Mouse (Mus musculus): Measurements from ENCODE around the gene Olfr1454. TPM values are rescaled to one million over a fixed set of nuclear protein-coding genes. Genes with fewer than 3 reads are reported as not detected.

Olfr1454 gene
- polyA plus RNA-seq (2014; fragmentation: Nextera tagmentation; extraction: Ambion mirVana), result not detected in 2 replicates

- Histone ChIP-seq H3K9ac (no peak within 1 kb of the TSS), H3K4me2 (replicated peaks) (no peak within 1 kb of the TSS), H3K36me3 (replicated peaks; ENCODE audit: control insufficient read depth, insufficient read depth) (no peaks in the 10 kb centered on the region), H3K27ac (no peak within 1 kb of the TSS), H3K27me3 (ENCODE audit: control insufficient read depth, insufficient read depth, low read length) (no peaks in the 10 kb centered on the region), H3K4me1 (replicated peaks; ENCODE audit: control insufficient read depth, insufficient read depth, low read length) (no peaks in the 10 kb centered on the region), H3K9me3 (ENCODE audit: control insufficient read depth, low read length) (peaks cover 16% of the 10 kb centered on the region), H3K4me3 (replicated peaks; ENCODE audit: low read length) (no peak within 1 kb of the TSS)
- ATAC-seq (ENCODE audit: low FRiP score) (no peak), DNase-seq (ENCODE audit: low spot score) (no peak)
- 75% methylated on average over 2 of the region's 2 CpGs for WGBS
These were observed at the start of gene Olfr1454 for GRCm38 (mm10) chr19:13060310-13060709. TSS of gene Olfr1454 (plus strand) at chr19:13060610.

GRCm38 (mm10) chr19:13028227-13028626 lies 32.2 kb upstream of the Olfr1454 start, which contains the start of gene Olfr1453:
TSS of gene Olfr1453 (minus strand) at chr19:13028327.
- ATAC-seq (ENCODE audit: low FRiP score) (no peak), DNase-seq (ENCODE audit: low spot score) (no peak)
- no peaks in the 10 kb centered on the region for H3K27me3 ChIP-seq (ENCODE audit: control insufficient read depth, insufficient read depth, low read length)
- H3K9ac ChIP-seq, result no peak within 1 kb of the TSS
- 55% methylated on average over 1 of the region's 1 CpGs for WGBS
- no peaks in the 10 kb centered on the region for H3K4me1 ChIP-seq (replicated peaks; ENCODE audit: control insufficient read depth, insufficient read depth, low read length)
- H3K27ac ChIP-seq, result no peak within 1 kb of the TSS
- H3K4me3 ChIP-seq (replicated peaks; ENCODE audit: low read length), result no peak within 1 kb of the TSS
- H3K9me3 ChIP-seq (ENCODE audit: control insufficient read depth, low read length), result peaks cover 7% of the 10 kb centered on the region; the same call in 1 of the 2 replicates
- no peak within 1 kb of the TSS for H3K4me2 ChIP-seq (replicated peaks)
- no peaks in the 10 kb centered on the region for H3K36me3 ChIP-seq (replicated peaks; ENCODE audit: control insufficient read depth, insufficient read depth)

- H3K9ac ChIP-seq, result no peak overlapping the region
- no peaks in the 10 kb centered on the region for H3K4me1 ChIP-seq (replicated peaks; ENCODE audit: control insufficient read depth, insufficient read depth, low read length)
- H3K9me3 ChIP-seq (ENCODE audit: control insufficient read depth, low read length), result peaks cover 24% of the 10 kb centered on the region
- no peak overlapping the region for H3K4me3 ChIP-seq (replicated peaks; ENCODE audit: low read length)
- WGBS, result 92% methylated on average over 1 of the region's 1 CpGs
- H3K27ac ChIP-seq, result no peak overlapping the region
- no peak overlapping the region for H3K4me2 ChIP-seq (replicated peaks)
- no peaks in the 10 kb centered on the region for H3K36me3 ChIP-seq (replicated peaks; ENCODE audit: control insufficient read depth, insufficient read depth)
- DNase-seq (ENCODE audit: low spot score), result no peak
- no peaks in the 10 kb centered on the region for H3K27me3 ChIP-seq (ENCODE audit: control insufficient read depth, insufficient read depth, low read length)
- ATAC-seq (ENCODE audit: low FRiP score), result no peak
These were observed 33.5 kb downstream of the Olfr1454 start for GRCm38 (mm10) chr19:13093908-13094307.

- Histone ChIP-seq H3K4me3 (replicated peaks; ENCODE audit: low read length) (no peak within 1 kb of the TSS), H3K36me3 (replicated peaks; ENCODE audit: control insufficient read depth, insufficient read depth) (no peaks in the 10 kb centered on the region), H3K9me3 (ENCODE audit: control insufficient read depth, low read length) (peaks cover 24% of the 10 kb centered on the region), H3K4me1 (replicated peaks; ENCODE audit: control insufficient read depth, insufficient read depth, low read length) (no peaks in the 10 kb centered on the region), H3K27me3 (ENCODE audit: control insufficient read depth, insufficient read depth, low read length) (no peaks in the 10 kb centered on the region), H3K4me2 (replicated peaks) (no peak within 1 kb of the TSS), H3K27ac (no peak within 1 kb of the TSS), H3K9ac (no peak within 1 kb of the TSS)
- WGBS, result 86% methylated on average over 2 of the region's 2 CpGs
- DNase-seq (ENCODE audit: low spot score) (no peak), ATAC-seq (ENCODE audit: low FRiP score) (no peak)
These were observed 37.4 kb downstream of the Olfr1454 start, which contains the start of gene Olfr1457 for GRCm38 (mm10) chr19:13097791-13098190. TSS of gene Olfr1457 (minus strand) at chr19:13097891.

- WGBS, result 87% methylated on average over 3 of the region's 3 CpGs
- ATAC-seq (ENCODE audit: low FRiP score), result no peak
- H3K9ac ChIP-seq, result no peak within 1 kb of the TSS
- peaks cover 31% of the 10 kb centered on the region; the same call in 1 of the 2 replicates for H3K9me3 ChIP-seq (ENCODE audit: control insufficient read depth, low read length)
- DNase-seq (ENCODE audit: low spot score), result no peak
- no peaks in the 10 kb centered on the region for H3K4me1 ChIP-seq (replicated peaks; ENCODE audit: control insufficient read depth, insufficient read depth, low read length)
- no peak within 1 kb of the TSS for H3K27ac ChIP-seq
- H3K4me3 ChIP-seq (replicated peaks; ENCODE audit: low read length), result no peak within 1 kb of the TSS
- no peaks in the 10 kb centered on the region for H3K36me3 ChIP-seq (replicated peaks; ENCODE audit: control insufficient read depth, insufficient read depth)
- no peaks in the 10 kb centered on the region for H3K27me3 ChIP-seq (ENCODE audit: control insufficient read depth, insufficient read depth, low read length)
- no peak within 1 kb of the TSS for H3K4me2 ChIP-seq (replicated peaks)
These were observed 46.3 kb downstream of the Olfr1454 start, which contains the start of gene Olfr1458 for GRCm38 (mm10) chr19:13106675-13107074. TSS of gene Olfr1458 (minus strand) at chr19:13106775.

Other genes starting within 250 kb of the Olfr1454 start
- not detected in 2 replicates for gene Gm5244, start 213.9 kb upstream of the Olfr1454 start, polyA plus RNA-seq (2014; fragmentation: Nextera tagmentation; extraction: Ambion mirVana)
- not detected in 2 replicates for gene Olfr1444, start 203.3 kb upstream of the Olfr1454 start, polyA plus RNA-seq (2014; fragmentation: Nextera tagmentation; extraction: Ambion mirVana)
- not detected in 2 replicates for gene Olfr1445, start 176.8 kb upstream of the Olfr1454 start, polyA plus RNA-seq (2014; fragmentation: Nextera tagmentation; extraction: Ambion mirVana)
- gene Olfr1446, start 167.1 kb upstream of the Olfr1454 start, polyA plus RNA-seq (2014; fragmentation: Nextera tagmentation; extraction: Ambion mirVana), result not detected in 2 replicates
- not detected in 2 replicates for gene Olfr1447, start 156.9 kb upstream of the Olfr1454 start, polyA plus RNA-seq (2014; fragmentation: Nextera tagmentation; extraction: Ambion mirVana)
- gene Olfr1448, start 136.2 kb upstream of the Olfr1454 start, polyA plus RNA-seq (2014; fragmentation: Nextera tagmentation; extraction: Ambion mirVana), result not detected in 2 replicates
- gene Olfr1449, start 129.8 kb upstream of the Olfr1454 start, polyA plus RNA-seq (2014; fragmentation: Nextera tagmentation; extraction: Ambion mirVana), result not detected in 2 replicates
- not detected in 2 replicates for gene Olfr1450, start 110.4 kb upstream of the Olfr1454 start, polyA plus RNA-seq (2014; fragmentation: Nextera tagmentation; extraction: Ambion mirVana)
- not detected in 2 replicates for gene Olfr1451, start 65.6 kb upstream of the Olfr1454 start, polyA plus RNA-seq (2014; fragmentation: Nextera tagmentation; extraction: Ambion mirVana)
- gene Olfr1453, start 32.3 kb upstream of the Olfr1454 start, polyA plus RNA-seq (2014; fragmentation: Nextera tagmentation; extraction: Ambion mirVana), result not detected in 2 replicates
- gene Olfr1457, start 37.3 kb downstream of the Olfr1454 start, polyA plus RNA-seq (2014; fragmentation: Nextera tagmentation; extraction: Ambion mirVana), result not detected in 2 replicates
- not detected in 2 replicates for gene Olfr1458, start 46.2 kb downstream of the Olfr1454 start, polyA plus RNA-seq (2014; fragmentation: Nextera tagmentation; extraction: Ambion mirVana)
- gene Olfr1459, start 88.9 kb downstream of the Olfr1454 start, polyA plus RNA-seq (2014; fragmentation: Nextera tagmentation; extraction: Ambion mirVana), result not detected in 2 replicates
- gene Olfr1461, start 102.4 kb downstream of the Olfr1454 start, polyA plus RNA-seq (2014; fragmentation: Nextera tagmentation; extraction: Ambion mirVana), result not detected in 2 replicates
- not detected in 2 replicates for gene Olfr1462, start 125.1 kb downstream of the Olfr1454 start, polyA plus RNA-seq (2014; fragmentation: Nextera tagmentation; extraction: Ambion mirVana)
- not detected in 2 replicates for gene Olfr1463, start 170.7 kb downstream of the Olfr1454 start, polyA plus RNA-seq (2014; fragmentation: Nextera tagmentation; extraction: Ambion mirVana)

All from hindbrain, embryonic 14.5 days (tissue).